Mouse (Mus musculus) MEL (cell line): ENCODE results near the gene Ces1d. TPM values are rescaled to one million over a fixed set of nuclear protein-coding genes. Genes with fewer than 3 reads are reported as not detected.
"Not testable (repeated sequence)": the region's sequence is repeated elsewhere in the genome, so short reads cannot be mapped to it uniquely, and the experiment has no call there.

Experiments
- DNase-seq: peaks from one replicate; pipeline ENCODE4 v3.0.0; 2011; ENCODE audit warnings: low read depth, low spot score
- H3K27ac ChIP-seq: 2 replicates; pipeline ENCODE4 v1.5.1; 2012; ENCODE audit warnings: low read depth, mild to moderate bottlenecking, control low read depth, low read length, moderate library complexity; ENCODE audit not compliant: control insufficient read depth
- H3K27me3 ChIP-seq, 2 experiments: fragments of 150-350 bp in 1 of 2; sonication (generic) in 1 of 2; 2 replicates each; pipeline ENCODE4 v1.6.1; 2012; ENCODE audit warnings: low read length in 2 of 2, mild to moderate bottlenecking in 2 of 2, improper control_type of control experiment in 1 of 2, moderate library complexity in 1 of 2; ENCODE audit not compliant: insufficient read depth in 2 of 2, control insufficient read depth in 1 of 2
- H3K36me3 ChIP-seq, 2 experiments: 2 replicates each; pipeline ENCODE4 v1.6.1; 2012 to 2014; ENCODE audit warnings: low read length in 2 of 2, improper control_type of control experiment in 1 of 2, inconsistent platforms in 1 of 2, mild to moderate bottlenecking in 1 of 2; ENCODE audit not compliant: insufficient read depth in 2 of 2, control insufficient read depth in 1 of 2
- H3K4me1 ChIP-seq, 2 experiments: fragments of 150-350 bp in 1 of 2; sonication (generic) in 1 of 2; 2 replicates each; pipeline ENCODE4 v1.6.1; 2012; ENCODE audit warnings: low read length in 2 of 2, improper control_type of control experiment in 1 of 2, mild to moderate bottlenecking in 1 of 2; ENCODE audit not compliant: insufficient read depth in 2 of 2, control insufficient read depth in 1 of 2
- H3K4me3 ChIP-seq, 2 experiments: fragments of 150-350 bp in 1 of 2; sonication (generic) in 1 of 2; 2 replicates each; pipeline ENCODE4 v1.5.1; 2012; ENCODE audit warnings: low read depth in 2 of 2, low read length in 2 of 2, mild to moderate bottlenecking in 2 of 2, moderate library complexity in 2 of 2, control low read depth in 1 of 2, improper control_type of control experiment in 1 of 2; ENCODE audit not compliant: control insufficient read depth in 1 of 2, insufficient read depth in 1 of 2
- H3K79me2 ChIP-seq: 2 replicates; pipeline ENCODE4 v1.6.1; 2012; ENCODE audit warnings: mild to moderate bottlenecking, low read length, moderate library complexity; ENCODE audit not compliant: control insufficient read depth, poor library complexity, insufficient read depth
- H3K9ac ChIP-seq: 2 replicates; pipeline ENCODE4 v1.6.1; 2012; ENCODE audit warnings: low read depth, mild to moderate bottlenecking, control low read depth, low read length, moderate library complexity; ENCODE audit not compliant: control insufficient read depth, poor library complexity, severe bottlenecking
- H3K9me3 ChIP-seq: fragments of 150-350 bp; sonication (generic); replicated peaks from 2 replicates; pipeline ENCODE4 v1.6.1; 2012; ENCODE audit warnings: mild to moderate bottlenecking, low read length, improper control_type of control experiment, moderate library complexity; ENCODE audit not compliant: insufficient read depth
- CHD2 ChIP-seq: IDR thresholded peaks from 2 replicates; pipeline ENCODE4 v1.6.1; 2011; ENCODE audit warnings: low read length, improper control_type of control experiment
- E2F4 ChIP-seq: IDR thresholded peaks from 2 replicates; pipeline ENCODE4 v1.6.1; 2011; ENCODE audit warnings: low read depth, low read length, improper control_type of control experiment, borderline replicate concordance
- GABPA ChIP-seq: IDR thresholded peaks from 2 replicates; pipeline ENCODE4 v1.6.1; 2012; ENCODE audit warnings: low read depth, mild to moderate bottlenecking, inconsistent platforms, low read length, improper control_type of control experiment, moderate library complexity
- MAFK ChIP-seq: IDR thresholded peaks from 2 replicates; pipeline ENCODE4 v1.6.1; 2011; ENCODE audit warnings: low read depth, mild to moderate bottlenecking, low read length, improper control_type of control experiment, borderline replicate concordance
- MXI1 ChIP-seq: IDR thresholded peaks from 2 replicates; pipeline ENCODE4 v1.6.1; 2011; ENCODE audit warnings: mild to moderate bottlenecking, low read depth, low read length, improper control_type of control experiment
- NRF1 ChIP-seq: IDR thresholded peaks from 2 replicates; pipeline ENCODE4 v1.6.1; 2014; ENCODE audit warnings: low read depth, mild to moderate bottlenecking, inconsistent platforms, low read length, improper control_type of control experiment, moderate library complexity; ENCODE audit not compliant: poor library complexity, insufficient read depth, severe bottlenecking
- SMC3 ChIP-seq: IDR thresholded peaks from 2 replicates; pipeline ENCODE4 v1.6.1; 2011; ENCODE audit warnings: low read depth, low read length, improper control_type of control experiment
- TCF12 ChIP-seq: IDR thresholded peaks from 2 replicates; pipeline ENCODE4 v1.6.1; 2014; ENCODE audit warnings: low read depth, mild to moderate bottlenecking, inconsistent platforms, low read length, improper control_type of control experiment, moderate library complexity
- UBTF ChIP-seq: IDR thresholded peaks from 2 replicates; pipeline ENCODE4 v1.6.1; 2012; ENCODE audit warnings: low read depth, mild to moderate bottlenecking, inconsistent platforms, low read length, improper control_type of control experiment, moderate library complexity, borderline replicate concordance; ENCODE audit not compliant: insufficient read depth
- ZKSCAN1 ChIP-seq: IDR thresholded peaks from 2 replicates; pipeline ENCODE4 v1.6.1; 2012; ENCODE audit warnings: low read depth, mild to moderate bottlenecking, inconsistent platforms, low read length, improper control_type of control experiment, moderate library complexity
- ZNF384 ChIP-seq: IDR thresholded peaks from 2 replicates; pipeline ENCODE4 v1.6.1; 2012; ENCODE audit warnings: low read depth, mild to moderate bottlenecking, inconsistent platforms, low read length, improper control_type of control experiment
- polyA plus RNA-seq, 2 experiments: library from polyadenylated mRNA; stranded (reverse) in 1 of 2; unstranded in 1 of 2; fragments of >175 nt in 1 of 2; fragments of >200 nt in 1 of 2; gene quantifications; 2 replicates each; pipeline versions ENCODE4 v1.2.1 to v1.2.4; 2012; ENCODE audit warnings: low replicate concordance in 2 of 2, low read depth in 1 of 2; ENCODE audit not compliant: insufficient read length in 2 of 2, insufficient read depth in 1 of 2, missing spikeins in 1 of 2
- total RNA-seq: library from RNA; depleted of rRNA; stranded (reverse); fragments of 300-350 nt; gene quantifications from 2 replicates; pipeline ENCODE4 v1.2.3, GENCODE M21; 2012

Ces1d gene
- total and polyA plus RNA-seq, 3 experiments, result not detected

GRCm38 (mm10) chr8:93228673-93229370 is 31.2 kb upstream of the Ces1d start:
- Histone ChIP-seq H3K9me3 (no peaks in the 10 kb centered on the region), H3K27me3 (no peaks in the 10 kb centered on the region), H3K79me2 (no peaks in the 10 kb centered on the region), H3K4me1 (no peaks in the 10 kb centered on the region), H3K36me3 (no peaks in the 10 kb centered on the region), H3K27ac (no peak overlapping the region), H3K4me3 (no peak overlapping the region), H3K9ac (no peak overlapping the region)
- TF ChIP-seq MAFK, result no peak
- no peak for TF ChIP-seq MXI1
- TF ChIP-seq CHD2, result no peak
- no peak for TF ChIP-seq SMC3
- no peak for TF ChIP-seq ZKSCAN1
- no peak for DNase-seq

DNA sequence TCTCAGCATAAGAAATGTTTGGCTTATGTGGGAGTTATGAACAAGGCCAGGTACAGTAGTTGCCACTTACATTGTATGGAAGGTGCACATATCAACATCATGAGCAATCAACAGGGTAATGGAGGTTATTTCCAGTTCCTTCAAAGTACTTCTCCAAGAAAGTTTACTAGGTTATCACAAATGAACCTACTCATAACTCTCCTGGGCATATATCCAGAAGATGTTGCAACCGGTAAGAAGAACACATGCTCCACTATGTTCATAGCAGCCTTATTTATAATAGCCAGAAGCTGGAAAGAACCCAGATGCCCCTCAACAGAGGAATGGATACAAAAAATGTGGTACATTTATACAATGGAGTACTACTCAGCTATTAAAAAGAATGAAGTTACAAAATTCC is 28.8 kb upstream of the Ces1d start:
- not testable (repeated sequence) for H3K4me3 ChIP-seq, H3K27me3 ChIP-seq, DNase-seq, H3K27ac ChIP-seq, H3K9ac ChIP-seq, H3K9me3 ChIP-seq, H3K79me2 ChIP-seq, H3K4me1 ChIP-seq, H3K36me3 ChIP-seq

- H3K9ac ChIP-seq, result no peak overlapping the region
- DNase-seq, result no peak
- H3K79me2 ChIP-seq, result no peaks in the 10 kb centered on the region
- no peak for TF ChIP-seq E2F4
- TF ChIP-seq ZNF384, result no peak
- no peak for TF ChIP-seq GABPA
- TF ChIP-seq NRF1, result no peak
- no peak for TF ChIP-seq UBTF
- TF ChIP-seq TCF12, result no peak
- TF ChIP-seq, all 39 proteins: peak for 0
- Histone ChIP-seq H3K4me1 (no peaks in the 10 kb centered on the region), H3K9me3 (no peaks in the 10 kb centered on the region), H3K36me3 (no peaks in the 10 kb centered on the region), H3K4me3 (no peak overlapping the region), H3K27me3 (no peaks in the 10 kb centered on the region), H3K27ac (no peak overlapping the region)
Measured at GRCm38 (mm10) chr8:93221896-93222295, 24.3 kb upstream of the Ces1d start.
